Mouse (Mus musculus) liver, adult 2 months (tissue): ENCODE results near the gene Folr2. TPM values are rescaled to one million over a fixed set of nuclear protein-coding genes. Genes with fewer than 3 reads are reported as not detected.

Source experiments
- DNase-seq: peaks from one replicate; pipeline ENCODE4 v3.0.0-alpha.2; 2011; ENCODE audit warnings: low read depth, low spot score; ENCODE audit errors: extremely low read depth
- H3K27ac ChIP-seq: fragments of 200-500 bp; replicated peaks from 2 replicates; pipeline ENCODE4 v1.5.1; 2012; ENCODE audit warnings: low read depth, mild to moderate bottlenecking, control low read depth, inconsistent platforms, low read length; ENCODE audit not compliant: insufficient read depth
- H3K27me3 ChIP-seq: fragments of 200-500 bp; 2 replicates; pipeline ENCODE4 v1.6.1; 2012; ENCODE audit warnings: mild to moderate bottlenecking, moderate library complexity, low read length, inconsistent platforms; ENCODE audit not compliant: control insufficient read depth, insufficient read depth
- H3K36me3 ChIP-seq: fragments of 200-500 bp; 2 replicates; pipeline ENCODE4 v1.6.1; 2012; ENCODE audit warnings: low read length, inconsistent platforms; ENCODE audit not compliant: control insufficient read depth, insufficient read depth
- H3K4me1 ChIP-seq: fragments of 200-500 bp; 2 replicates; pipeline ENCODE4 v1.6.1; 2011; ENCODE audit warnings: low read length; ENCODE audit not compliant: control insufficient read depth, insufficient read depth
- H3K4me3 ChIP-seq: fragments of 200-500 bp; 2 replicates; pipeline ENCODE4 v1.5.1; 2011; ENCODE audit warnings: low read depth, mild to moderate bottlenecking, control low read depth, low read length, moderate library complexity; ENCODE audit not compliant: insufficient read depth
- H3K79me2 ChIP-seq: fragments of 200-500 bp; 2 replicates; pipeline ENCODE4 v1.6.1; 2012; ENCODE audit warnings: inconsistent platforms, mild to moderate bottlenecking, low read length, moderate library complexity; ENCODE audit not compliant: control insufficient read depth, insufficient read depth
- H3K9ac ChIP-seq: fragments of 200-500 bp; 2 replicates; pipeline ENCODE4 v1.6.1; 2012; ENCODE audit warnings: low read depth, mild to moderate bottlenecking, control low read depth, inconsistent platforms, low read length
- CTCF ChIP-seq: fragments of 200-500 bp; IDR thresholded peaks from 2 replicates; pipeline ENCODE4 v1.5.1; 2011; ENCODE audit warnings: low read depth, low read length, control low read depth
- POLR2A ChIP-seq: fragments of 200-500 bp; IDR thresholded peaks from 2 replicates; pipeline ENCODE4 v1.6.1; 2011; ENCODE audit warnings: low read length, control low read depth; ENCODE audit not compliant: insufficient read depth; ENCODE audit errors: extremely low read depth
- WGBS: fragments of 180-500 bp; shearing (Covaris S2); methylation state at CpG from one replicate; pipeline ENCODE4 v1.1.7; 2018; 5-methylcytosine and 5-hydroxymethylcytosine counted together
- polyA plus RNA-seq: library from polyadenylated mRNA; depleted of rRNA; stranded (reverse); fragments of >200 nt; gene quantifications from 2 replicates; pipeline ENCODE4 v1.2.3, GENCODE M21; 2012; rRNA removed
- total RNA-seq: library from RNA; depleted of rRNA; stranded (reverse); fragments of >200 nt; gene quantifications from 2 replicates; pipeline ENCODE4 v1.2.3, GENCODE M21; 2014; rRNA removed

Gene Folr2
- total RNA-seq (19.7 and 37.4 TPM in 2 replicates), polyA plus RNA-seq (13.3 and 23.1 TPM in 2 replicates)

GRCm38 (mm10) chr7:101857094-101857493 is at the start of gene Folr2:
Gene Folr2 (minus strand): TSS chr7:101857194.
- WGBS, result 88% methylated on average over 4 of the region's 4 CpGs

GRCm38 (mm10) chr7:101906696-101907095 is 49.7 kb upstream of the Folr2 start:
- peak; percentile 45 for DNase-seq
- 25% methylated on average over 8 of the region's 8 CpGs for WGBS
- H3K27ac ChIP-seq, result peak overlapping the region; percentile 96

More at GRCm38 (mm10) chr7:101857094-101857493, at the start of gene Folr2:
- no peak within 1 kb of the TSS for H3K4me3 ChIP-seq
- H3K9ac ChIP-seq, result no peak within 1 kb of the TSS
- H3K4me1 ChIP-seq, result no peaks in the 10 kb centered on the region
- H3K36me3 ChIP-seq, result no peaks in the 10 kb centered on the region
- no peaks in the 10 kb centered on the region for H3K79me2 ChIP-seq
- no peak for TF ChIP-seq CTCF
- no peak for TF ChIP-seq POLR2A
- H3K27ac ChIP-seq, result no peak within 1 kb of the TSS
- no peaks in the 10 kb centered on the region for H3K27me3 ChIP-seq
- no peak for DNase-seq

GRCm38 (mm10) chr7:101906287-101906681 is 49.3 kb upstream of the Folr2 start, which contains the start of gene Tomt:
Gene Tomt (minus strand): TSS chr7:101906359.
- Histone ChIP-seq H3K9ac (peak within 1 kb of the TSS; percentile 94), H3K79me2 (peaks cover 12% of the 10 kb centered on the region; the same call in 1 of the 2 replicates), H3K36me3 (peaks cover 4% of the 10 kb centered on the region; the same call in 1 of the 2 replicates), H3K27ac (peak within 1 kb of the TSS; percentile 96), H3K4me3 (peak within 1 kb of the TSS; percentile 81), H3K4me1 (peaks cover 36% of the 10 kb centered on the region), H3K27me3 (no peaks in the 10 kb centered on the region)
- no peak for DNase-seq
- TF ChIP-seq POLR2A (no peak), CTCF (no peak)
- 1% methylated on average over 11 of the region's 11 CpGs for WGBS

More at GRCm38 (mm10) chr7:101906696-101907095, 49.7 kb upstream of the Folr2 start:
- Histone ChIP-seq H3K9ac (peak overlapping the region; percentile 94), H3K79me2 (peaks cover 12% of the 10 kb centered on the region; the same call in 1 of the 2 replicates), H3K4me1 (peaks cover 36% of the 10 kb centered on the region), H3K27me3 (no peaks in the 10 kb centered on the region), H3K4me3 (peak overlapping the region; percentile 81), H3K36me3 (peaks cover 4% of the 10 kb centered on the region; the same call in 1 of the 2 replicates)
- TF ChIP-seq CTCF (no peak), POLR2A (no peak)

GRCm38 (mm10) chr7:101905561-101906286 is 48.7 kb upstream of the Folr2 start, which contains the start of gene Lamtor1:
Gene Lamtor1 (plus strand): TSS chr7:101905904.
- WGBS, result under 1% methylated on average over 61 of the region's 61 CpGs
- Histone ChIP-seq H3K4me1 (peaks cover 33% of the 10 kb centered on the region), H3K9ac (peak within 1 kb of the TSS; percentile 94), H3K36me3 (peaks cover under 1% of the 10 kb centered on the region; the same call in 1 of the 2 replicates), H3K27ac (peak within 1 kb of the TSS; percentile 96), H3K79me2 (peaks cover 12% of the 10 kb centered on the region; the same call in 1 of the 2 replicates), H3K27me3 (no peaks in the 10 kb centered on the region), H3K4me3 (peak within 1 kb of the TSS; percentile 81)
- peak; percentile 81 for TF ChIP-seq POLR2A
- TF ChIP-seq CTCF, result 0 out of 2 replicates have a peak, but pooled peaks have one; percentile 7
- DNase-seq, result peak; percentile 94

GRCm38 (mm10) chr7:101902846-101903245 is 45.9 kb upstream of the Folr2 start:
- Histone ChIP-seq H3K9ac (no peak overlapping the region), H3K4me3 (no peak overlapping the region), H3K36me3 (no peaks in the 10 kb centered on the region), H3K27me3 (no peaks in the 10 kb centered on the region), H3K27ac (no peak overlapping the region), H3K79me2 (peaks cover 12% of the 10 kb centered on the region; the same call in 1 of the 2 replicates), H3K4me1 (peaks cover 12% of the 10 kb centered on the region)
- no peak for DNase-seq
- no peak for TF ChIP-seq POLR2A
